Mouse (Mus musculus): ENCODE data around the gene Gpat2. TPM values are rescaled to one million over a fixed set of nuclear protein-coding genes. Genes with fewer than 3 reads are reported as not detected.

The Gpat2 gene
- polyA plus RNA-seq, 3 experiments from 2014 or later = 0.14 to 0.34 TPM; not detected in 1

Other genes starting within 250 kb of the Gpat2 start
- gene 1810024B03Rik, start 216.9 kb upstream of the Gpat2 start, polyA plus RNA-seq (2017; shearing (Covaris generic)) = 1 to 10 TPM in 1 of 3 experiments, under 1 TPM in 2; 0.69 to 1.3 (median 0.71) TPM
- gene Snrnp200, start 216.8 kb upstream of the Gpat2 start, polyA plus RNA-seq (2017; shearing (Covaris generic)) = 10 to 100 TPM; 47.3 to 57.9 (median 47.8) TPM
- 10 to 100 TPM; 39.3 to 59.1 (median 51.3) TPM for gene Ciao1, start 177.4 kb upstream of the Gpat2 start, polyA plus RNA-seq (2017; shearing (Covaris generic))
- gene Tmem127, start 177.3 kb upstream of the Gpat2 start, polyA plus RNA-seq (2017; shearing (Covaris generic)) = 10 to 100 TPM; 49.4 to 81.0 (median 67.0) TPM
- gene Stard7, start 155.0 kb upstream of the Gpat2 start, polyA plus RNA-seq (2017; shearing (Covaris generic)) = 10 to 100 TPM; 25.3 to 34.8 (median 28.0) TPM
- 10 to 100 TPM; 26.0 to 29.5 (median 27.9) TPM for gene Dusp2, start 89.0 kb upstream of the Gpat2 start, polyA plus RNA-seq (2017; shearing (Covaris generic))
- gene Astl, start 86.6 kb upstream of the Gpat2 start, polyA plus RNA-seq (2017; shearing (Covaris generic)) = under 1 TPM in 2 of 3 experiments, not detected in 1; 0.21 to 0.35 TPM
- gene Adra2b, start 62.0 kb upstream of the Gpat2 start, polyA plus RNA-seq (2017; shearing (Covaris generic)) = under 1 TPM in 1 of 3 experiments, not detected in 2; 0.13 TPM
- gene Fahd2a, start 19.4 kb downstream of the Gpat2 start, polyA plus RNA-seq (2017; shearing (Covaris generic)) = 10 to 100 TPM; 29.3 to 66.5 (median 38.0) TPM
- gene Kcnip3, start 96.9 kb downstream of the Gpat2 start, polyA plus RNA-seq (2017; shearing (Covaris generic)) = 1 to 10 TPM in 1 of 3 experiments, not detected in 2; 3.5 TPM
- under 1 TPM in 1 of 3 experiments, not detected in 2; 0.10 TPM for gene Prom2, start 116.3 kb downstream of the Gpat2 start, polyA plus RNA-seq (2017; shearing (Covaris generic))
- 1 to 10 TPM in 2 of 3 experiments, under 1 TPM in 1; 0.92 to 3.0 (median 2.4) TPM for gene Zfp661, start 161.9 kb downstream of the Gpat2 start, polyA plus RNA-seq (2017; shearing (Covaris generic))
- gene Mrps5, start 162.0 kb downstream of the Gpat2 start, polyA plus RNA-seq (2017; shearing (Covaris generic)) = 100 to 1,000 TPM; 107 to 152 (median 144) TPM
- gene Mal, start 231.5 kb downstream of the Gpat2 start, polyA plus RNA-seq (2017; shearing (Covaris generic)) = not detected

Data from inflammation-experienced regulatory T-cells, adult 6 months (primary cell).